Mouse (Mus musculus): ENCODE measurements around the gene Ppara.

GRCm38 (mm10) chr15:85829470-85829869 lies 94.7 kb downstream of the Ppara start:
- no peak for TF ChIP-seq CTCF (IDR thresholded peaks at IDR 0.05; ENCODE audit: borderline replicate concordance, insufficient read depth, low read depth, low read length)
- TF ChIP-seq POLR2A (IDR thresholded peaks at IDR 0.05; ENCODE audit: borderline replicate concordance, insufficient read depth, low read length), result no peak
